Comparison of ENCODE assay signal across 22 mouse cellular contexts in genomic region chr16:94363814-94364213, GRCm38 (mm10). TPM values are rescaled to one million over a fixed set of nuclear protein-coding genes. Genes with fewer than 3 reads are reported as not detected.
"Had no signal": no experiment of that assay in that cellular context is flagged by ENCODE, and none has a peak within 500 bp of the region (broad histone marks: within the 10 kb centered on the region; RNA-seq: fewer than 3 reads in every experiment).

No protein-coding gene starts in this region.

- DNase-seq: kidney, adult 2 months; kidney, postnatal 25 days; liver; lung, adult 18-20 months; lung, postnatal 10 days; lung, postnatal 36 days; right cerebral cortex, adult 18-20 months; right cerebral cortex, postnatal 14 days; right cerebral cortex, postnatal 4 days; thymus, postnatal 36 days had no signal

- H3K4me2 ChIP-seq: limb, embryonic 13.5 days; liver, embryonic 12.5 days; liver, embryonic 15.5 days; lung, embryonic 15.5 days; midbrain, embryonic 13.5 days had no signal

- H3K9me3 ChIP-seq: limb, embryonic 10.5 days; limb, embryonic 13.5 days; liver, embryonic 12.5 days; liver, embryonic 15.5 days; lung, embryonic 15.5 days; midbrain, embryonic 10.5 days; midbrain, embryonic 13.5 days had no signal

- H3K36me3 ChIP-seq: liver, embryonic 12.5 days; liver, embryonic 15.5 days had no signal

- H3K27me3 ChIP-seq: limb, embryonic 13.5 days; liver, embryonic 12.5 days; liver, embryonic 15.5 days; lung, embryonic 15.5 days; midbrain, embryonic 13.5 days had no signal

- ATAC-seq: liver, embryonic 12.5 days; midbrain, embryonic 13.5 days had no signal

- H3K4me3 ChIP-seq: limb, embryonic 10.5 days; limb, embryonic 13.5 days; liver, embryonic 12.5 days; liver, embryonic 15.5 days; lung, embryonic 15.5 days; midbrain, embryonic 10.5 days; midbrain, embryonic 13.5 days had no signal

- H3K9ac ChIP-seq: limb, embryonic 13.5 days; liver, embryonic 12.5 days; liver, embryonic 15.5 days; lung, embryonic 15.5 days; midbrain, embryonic 13.5 days had no signal

- H3K27ac ChIP-seq: kidney, postnatal 0 days; limb, embryonic 10.5 days; limb, embryonic 13.5 days; liver, embryonic 12.5 days; liver, embryonic 15.5 days; lung, embryonic 15.5 days; midbrain, embryonic 10.5 days; midbrain, embryonic 13.5 days; stomach, postnatal 0 days had no signal

RNA-seq across cellular contexts. Expression of gene Ripply3, which starts 35.6 kb away (rescaled TPM):
- total RNA-seq: layer of hippocampus, postnatal 14 days; left cerebral cortex, postnatal 25 days; midbrain, postnatal 0 days had no signal
